Mouse (Mus musculus) midbrain, embryonic 16.5 days (tissue): ENCODE results near the gene Lonrf3. TPM values are rescaled to one million over a fixed set of nuclear protein-coding genes. Genes with fewer than 3 reads are reported as not detected.

ENCODE experiments used
- ATAC-seq: fragments of 200-750 bp; cut with Nextera tagmentation; 2 replicates; pipeline ENCODE4 v1.8.0; 2017; ENCODE audit warnings: moderate TSS enrichment
- H3K27ac ChIP-seq: fragments of 300-500 bp; sonication (generic); 2 replicates; pipeline ENCODE4 v1.5.1; 2014; ENCODE audit warnings: mild to moderate bottlenecking, low read length, mixed read lengths
- H3K27me3 ChIP-seq: fragments of 300-500 bp; sonication (generic); 2 replicates; pipeline ENCODE4 v1.6.1; 2014; ENCODE audit warnings: low read depth, low read length, mixed read lengths; ENCODE audit not compliant: control insufficient read depth, insufficient read depth
- H3K36me3 ChIP-seq: fragments of 300-500 bp; sonication (generic); 2 replicates; pipeline ENCODE4 v1.6.1; 2014; ENCODE audit warnings: mild to moderate bottlenecking, low read length, moderate library complexity, mixed read lengths; ENCODE audit not compliant: control insufficient read depth, insufficient read depth
- H3K4me1 ChIP-seq: fragments of 300-500 bp; sonication (generic); 2 replicates; pipeline ENCODE4 v1.6.1; 2014; ENCODE audit warnings: mild to moderate bottlenecking, low read length, mixed read lengths; ENCODE audit not compliant: control insufficient read depth, insufficient read depth
- H3K4me2 ChIP-seq: fragments of 300-500 bp; sonication (generic); 2 replicates; pipeline ENCODE4 v1.6.1; 2014; ENCODE audit warnings: mild to moderate bottlenecking, low read length, mixed read lengths
- H3K4me3 ChIP-seq: fragments of 300-500 bp; sonication (generic); 2 replicates; pipeline ENCODE4 v1.5.1; 2014; ENCODE audit warnings: low read depth, mild to moderate bottlenecking, low read length, moderate library complexity, mixed read lengths
- H3K9ac ChIP-seq: fragments of 300-500 bp; sonication (generic); 2 replicates; pipeline ENCODE4 v1.6.1; 2014; ENCODE audit warnings: low read depth, low read length, mixed read lengths
- H3K9me3 ChIP-seq: fragments of 300-500 bp; sonication (generic); replicated peaks from 2 replicates; pipeline ENCODE4 v1.6.1; 2014; ENCODE audit warnings: mild to moderate bottlenecking, low read length, mixed read lengths; ENCODE audit not compliant: control insufficient read depth, poor library complexity, severe bottlenecking
- WGBS: fragments of 180-500 bp; shearing (Covaris S2); extraction: QIAGEN DNeasy Blood & Tissue Kit; methylation state at CpG from one replicate; pipeline ENCODE4 v1.1.7; 2014; 5-methylcytosine and 5-hydroxymethylcytosine counted together
- microRNA-seq: library from miRNA; unstranded; fragments of <30 nt; microRNA quantifications from one replicate; pipeline ENCODE4, GENCODE M21; 2017
- polyA plus RNA-seq: library from polyadenylated mRNA; unstranded; fragments of >200 nt; fragmentation: Nextera tagmentation; extraction: Ambion mirVana; gene quantifications from 2 replicates; pipeline ENCODE4 v1.2.1, GENCODE M21; 2015

Lonrf3 gene
- polyA plus RNA-seq, 1 experiment from 2014 or later: 0.34 TPM

DNA sequence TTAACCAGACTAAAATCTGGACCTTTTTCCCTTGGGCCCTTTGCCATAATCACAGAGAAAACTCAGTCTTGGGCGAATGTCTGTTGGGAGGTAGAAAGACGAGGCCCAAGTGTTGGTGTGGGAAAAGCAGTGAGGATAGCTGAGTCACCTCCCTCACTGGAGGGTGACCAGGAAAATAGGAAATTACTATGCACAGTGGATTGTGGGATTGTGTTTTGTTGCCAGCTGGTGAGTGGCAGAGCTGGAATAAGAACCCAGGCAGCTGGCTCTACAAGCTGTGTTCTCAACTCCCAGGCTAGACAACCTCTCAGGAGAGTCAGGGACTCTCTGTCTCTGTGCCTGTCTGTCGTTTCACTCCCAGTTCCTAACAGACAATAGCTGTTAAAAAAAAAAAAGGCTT is 61.8 kb downstream of the Lonrf3 start:
- WGBS: 51% methylated on average over 3 of the region's 3 CpGs
- no peak overlapping the region for H3K4me3 ChIP-seq
- no peaks in the 10 kb centered on the region for H3K36me3 ChIP-seq
- no peaks in the 10 kb centered on the region for H3K9me3 ChIP-seq
- no peak overlapping the region for H3K27ac ChIP-seq
- H3K27me3 ChIP-seq: no peaks in the 10 kb centered on the region
- no peak overlapping the region for H3K4me2 ChIP-seq
- ATAC-seq: no peak
- H3K9ac ChIP-seq: no peak overlapping the region
- no peaks in the 10 kb centered on the region for H3K4me1 ChIP-seq

- 63% methylated on average over 2 of the region's 2 CpGs for WGBS
Measured at GRCm38 (mm10) chrX:36390503-36390902, 62.4 kb downstream of the Lonrf3 start.

DNA sequence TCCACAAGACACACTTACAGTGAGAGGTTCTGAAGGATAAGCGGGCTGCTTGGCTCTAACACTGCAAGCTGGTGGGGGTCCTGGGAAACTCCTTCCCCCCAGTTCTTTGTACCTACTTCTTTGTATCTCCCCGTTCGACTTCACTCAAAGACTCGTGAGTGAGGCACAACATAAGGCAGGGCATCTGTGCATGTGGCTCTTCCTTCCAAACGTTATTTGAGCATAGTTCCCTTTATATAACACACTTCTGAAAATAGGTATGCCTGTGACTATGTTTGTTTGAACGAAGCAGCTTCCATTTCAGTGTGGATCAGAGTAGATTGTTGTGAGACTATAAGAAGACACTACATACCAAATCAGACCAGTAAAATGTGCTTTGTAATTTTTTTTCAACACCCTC is 64.5 kb downstream of the Lonrf3 start:
- Histone ChIP-seq H3K9me3 (no peaks in the 10 kb centered on the region), H3K4me2 (no peak overlapping the region), H3K36me3 (no peaks in the 10 kb centered on the region), H3K4me3 (no peak overlapping the region), H3K4me1 (no peaks in the 10 kb centered on the region), H3K27me3 (no peaks in the 10 kb centered on the region), H3K27ac (no peak overlapping the region), H3K9ac (no peak overlapping the region)
- WGBS: 65% methylated on average over 6 of the region's 6 CpGs
- no peak for ATAC-seq

More at GRCm38 (mm10) chrX:36390503-36390902, 62.4 kb downstream of the Lonrf3 start:
- ATAC-seq: no peak
- Histone ChIP-seq H3K27ac (no peak overlapping the region), H3K36me3 (no peaks in the 10 kb centered on the region), H3K4me1 (no peaks in the 10 kb centered on the region), H3K27me3 (no peaks in the 10 kb centered on the region), H3K4me2 (no peak overlapping the region), H3K4me3 (no peak overlapping the region), H3K9me3 (no peaks in the 10 kb centered on the region), H3K9ac (no peak overlapping the region)

DNA sequence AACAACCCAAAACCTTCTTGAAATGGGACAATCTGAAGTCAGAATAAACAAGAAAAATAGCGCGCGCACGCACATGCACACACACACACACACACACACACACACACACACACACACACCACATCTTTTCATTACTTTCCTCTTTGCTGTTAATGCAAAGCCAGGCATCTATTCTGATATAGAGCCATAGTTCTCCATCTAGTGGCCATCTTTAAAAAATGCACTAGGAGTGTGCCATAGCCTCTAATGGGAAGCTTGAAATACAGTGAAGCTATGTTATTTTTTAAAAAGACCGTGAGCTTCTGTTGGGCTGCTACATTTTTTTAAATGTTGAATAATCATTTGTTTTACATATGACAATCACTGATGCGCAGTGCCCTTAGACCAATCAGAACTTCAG is 65.1 kb downstream of the Lonrf3 start:
- no peak overlapping the region for H3K9ac ChIP-seq
- no peak overlapping the region for H3K27ac ChIP-seq
- H3K4me1 ChIP-seq: no peaks in the 10 kb centered on the region
- no peaks in the 10 kb centered on the region for H3K27me3 ChIP-seq
- H3K4me3 ChIP-seq: no peak overlapping the region
- H3K36me3 ChIP-seq: no peaks in the 10 kb centered on the region
- no peaks in the 10 kb centered on the region for H3K9me3 ChIP-seq
- peak; percentile 70; the same call in 1 of the 2 replicates for ATAC-seq
- no peak overlapping the region for H3K4me2 ChIP-seq
- WGBS: 42% methylated on average over 6 of the region's 6 CpGs

GRCm38 (mm10) chrX:36400980-36401379 is 72.8 kb downstream of the Lonrf3 start, which contains the start of gene Gm6268:
Gm6268 (plus strand) TSS chrX:36401280.
- WGBS: 92% methylated on average over 13 of the region's 13 CpGs
- H3K4me3 ChIP-seq: no peak within 1 kb of the TSS
- no peaks in the 10 kb centered on the region for H3K36me3 ChIP-seq
- no peaks in the 10 kb centered on the region for H3K27me3 ChIP-seq
- no peak within 1 kb of the TSS for H3K9ac ChIP-seq
- no peaks in the 10 kb centered on the region for H3K4me1 ChIP-seq
- H3K27ac ChIP-seq: no peak within 1 kb of the TSS
- no peaks in the 10 kb centered on the region for H3K9me3 ChIP-seq
- no peak for ATAC-seq
- H3K4me2 ChIP-seq: no peak within 1 kb of the TSS

DNA sequence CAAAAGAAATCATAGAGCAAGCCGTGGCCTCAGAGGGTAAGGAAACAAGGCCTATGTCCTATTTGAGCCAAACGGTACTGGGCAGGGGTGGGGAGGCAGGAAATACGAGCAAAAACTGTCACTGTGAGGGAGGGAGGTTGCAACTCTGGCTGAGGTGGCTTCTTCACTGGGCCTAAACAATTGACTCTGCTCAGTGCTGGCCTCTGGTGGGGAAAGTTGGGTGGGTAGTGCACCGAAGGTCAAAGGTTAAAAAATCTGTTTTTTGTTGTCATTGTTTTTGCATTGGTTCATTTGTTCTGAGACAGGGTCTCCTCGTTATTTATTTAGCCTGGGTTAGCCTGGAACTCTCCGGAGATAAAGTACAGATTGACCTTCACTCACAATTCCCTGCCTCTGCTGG is 74.2 kb downstream of the Lonrf3 start:
- no peak overlapping the region for H3K27ac ChIP-seq
- H3K9ac ChIP-seq: no peak overlapping the region
- H3K36me3 ChIP-seq: no peaks in the 10 kb centered on the region
- no peaks in the 10 kb centered on the region for H3K27me3 ChIP-seq
- no peak for ATAC-seq
- no peaks in the 10 kb centered on the region for H3K4me1 ChIP-seq
- no peak overlapping the region for H3K4me2 ChIP-seq
- no peak overlapping the region for H3K4me3 ChIP-seq
- 55% methylated on average over 6 of the region's 6 CpGs for WGBS
- no peaks in the 10 kb centered on the region for H3K9me3 ChIP-seq

Small RNA genes within 50 kb of the gene (microRNA-seq; reads per million reads assigned to microRNA genes)
- not detected for gene Gm44485

Other genes with a start within 250 kb of the Lonrf3 start
- gene Il13ra1, start 216.2 kb upstream of the Lonrf3 start, polyA plus RNA-seq: 7.2 and 8.4 TPM in 2 replicates
- gene Zcchc12, start 132.4 kb upstream of the Lonrf3 start, polyA plus RNA-seq: 514 and 548 TPM in 2 replicates
- gene Gm6268, start 72.9 kb downstream of the Lonrf3 start, polyA plus RNA-seq: not detected in 2 replicates
- gene Gm14569, start 163.5 kb downstream of the Lonrf3 start, polyA plus RNA-seq: not detected in 2 replicates